17 mouse cellular contexts compared by ENCODE assay signal in genomic region chr5:128603693-128604092, GRCm38 (mm10). TPM values are rescaled to one million over a fixed set of nuclear protein-coding genes. Genes with fewer than 3 reads are reported as not detected.
DNase-seq lines count a peak whose midpoint lies in the region; ATAC-seq and TF ChIP-seq lines count a peak whose summit lies in the region.
"Had no signal": no experiment of that assay in that cellular context is flagged by ENCODE, and none has a peak within 500 bp of the region (broad histone marks: within the 10 kb centered on the region; RNA-seq: fewer than 3 reads in every experiment).

No protein-coding gene starts in this region.

- no peak overlapping the region for H3K27ac ChIP-seq in hindbrain, embryonic 14.5 days
- H3K27ac ChIP-seq in midbrain, embryonic 12.5 days (replicated peaks): peak overlapping the region; percentile 99; the same call in 1 of the 2 replicates
- H3K27ac ChIP-seq: kidney, postnatal 0 days; lung, embryonic 15.5 days had no signal

- no peak for ATAC-seq in hindbrain, embryonic 14.5 days (ENCODE audit: low FRiP score)
- ATAC-seq in midbrain, embryonic 12.5 days (ENCODE audit: low FRiP score, low read depth): no peak
- no peak for ATAC-seq in megakaryocyte, adult 5-6 weeks (ENCODE audit: poor library complexity, severe bottlenecking)
- ATAC-seq: forebrain, embryonic 14.5 days; Patski had no signal

- 0 out of 2 replicates have a peak overlapping the region, but pooled peaks have one; percentile 6 for H3K9ac ChIP-seq in hindbrain, embryonic 14.5 days
- H3K9ac ChIP-seq in midbrain, embryonic 12.5 days (replicated peaks): peak overlapping the region; percentile 29
- H3K9ac ChIP-seq: lung, embryonic 15.5 days had no signal

- peak; percentile 57 for DNase-seq in ZHBTc4 (ENCODE audit: low read depth, low spot score)
- DNase-seq in hindbrain, embryonic 14.5 days (ENCODE audit: low spot score): no peak
- no peak for DNase-seq in adrenal gland, adult 18-20 months (ENCODE audit: low spot score in 2 of 2)
- no peak for DNase-seq in gastrocnemius, postnatal 14 days
- no peak for DNase-seq in right cerebral cortex, adult 2 months (ENCODE audit: low spot score in 2 of 2)
- DNase-seq: adrenal gland, adult 8-10 months; cerebellum, postnatal 36 days; heart, postnatal 4 days; liver had no signal

- 6% methylated on average over 1 of the region's 1 CpGs for WGBS in hindbrain, embryonic 14.5 days
- WGBS in midbrain, embryonic 12.5 days: 0% methylated on average over 1 of the region's 1 CpGs

- peaks cover 74% of the 10 kb centered on the region for H3K4me1 ChIP-seq in E14TG2a.4 (replicated peaks; ENCODE audit: low read depth, low read length)
- H3K4me1 ChIP-seq in hindbrain, embryonic 14.5 days (replicated peaks; ENCODE audit: control insufficient read depth, insufficient read depth, low read length): peaks cover 37% of the 10 kb centered on the region
- peaks cover 70% of the 10 kb centered on the region for H3K4me1 ChIP-seq in midbrain, embryonic 12.5 days

- H3K27me3 ChIP-seq in E14TG2a.4 (ENCODE audit: insufficient read depth, low read length): peaks cover 45% of the 10 kb centered on the region
- H3K27me3 ChIP-seq in hindbrain, embryonic 14.5 days (ENCODE audit: control insufficient read depth, insufficient read depth, low read length): peaks cover 19% of the 10 kb centered on the region
- H3K27me3 ChIP-seq in midbrain, embryonic 12.5 days: peaks cover 54% of the 10 kb centered on the region

- H3K4me3 ChIP-seq in E14TG2a.4 (replicated peaks; ENCODE audit: low read length): 0 out of 2 replicates have a peak overlapping the region, but pooled peaks have one; percentile 84
- H3K4me3 ChIP-seq in hindbrain, embryonic 14.5 days (replicated peaks; ENCODE audit: low read length): peak overlapping the region; percentile 64
- peak overlapping the region; percentile 86 for H3K4me3 ChIP-seq in midbrain, embryonic 12.5 days
- H3K4me3 ChIP-seq: lung, embryonic 15.5 days had no signal

- TF ChIP-seq CTCF in E14TG2a.4 (conservative IDR thresholded peaks at IDR 0.05; ENCODE audit: low read length): no peak

- peak overlapping the region; percentile 98 for H3K4me2 ChIP-seq in hindbrain, embryonic 14.5 days (replicated peaks)
- H3K4me2 ChIP-seq in midbrain, embryonic 12.5 days (replicated peaks): peak overlapping the region; percentile 79
- H3K4me2 ChIP-seq: heart, embryonic 11.5 days; lung, embryonic 15.5 days had no signal

- H3K36me3 ChIP-seq in E14TG2a.4 (ENCODE audit: insufficient read depth, low read length): peaks cover 15% of the 10 kb centered on the region
- no peaks in the 10 kb centered on the region for H3K36me3 ChIP-seq in hindbrain, embryonic 14.5 days (replicated peaks; ENCODE audit: control insufficient read depth, insufficient read depth)
- peaks cover 6% of the 10 kb centered on the region; the same call in 1 of the 2 replicates for H3K36me3 ChIP-seq in midbrain, embryonic 12.5 days
- H3K36me3 ChIP-seq: lung, embryonic 15.5 days had no signal

- intact Hi-C loops in gastrocnemius, postnatal 14 days (cut with DNase I; ENCODE audit: low total_unique reads): no loop called here

- H3K9me3 ChIP-seq in E14TG2a.4 (ENCODE audit: low read length): no peaks in the 10 kb centered on the region
- no peaks in the 10 kb centered on the region for H3K9me3 ChIP-seq in hindbrain, embryonic 14.5 days (ENCODE audit: control insufficient read depth, low read length)
- H3K9me3 ChIP-seq in midbrain, embryonic 12.5 days: no peaks in the 10 kb centered on the region
- H3K9me3 ChIP-seq: lung, embryonic 15.5 days had no signal

RNA-seq across cellular contexts. Expression of gene Fzd10, which starts 3.0 kb away (rescaled TPM):
- 5.3 and 5.7 TPM in 2 replicates for polyA plus RNA-seq in hindbrain, embryonic 14.5 days (2014; fragmentation: Nextera tagmentation; extraction: Ambion mirVana)
- polyA plus RNA-seq in midbrain, embryonic 12.5 days (2016; fragmentation: Nextera tagmentation; extraction: Ambion mirVana): 31.7 and 33.5 TPM in 2 replicates
- total RNA-seq in adrenal gland, adult 18-20 months (2021): under 1 TPM; 0.16 to 0.40 TPM
- total RNA-seq in gastrocnemius, postnatal 14 days (2021): 1 to 10 TPM; 3.7 to 8.9 TPM
- not detected in 2 replicates for total RNA-seq in megakaryocyte, adult 5-6 weeks (2015)
- total RNA-seq in megakaryocyte, adult 5-6 weeks (2017): 0.11 TPM in 1 of 2 replicates, not detected in the other
- polyA plus RNA-seq: Patski had no signal
